Mouse (Mus musculus) limb, embryonic 11.5 days (tissue): ENCODE results near the gene Exosc1. TPM values are rescaled to one million over a fixed set of nuclear protein-coding genes. Genes with fewer than 3 reads are reported as not detected.

Experiments
- polyA plus RNA-seq: library from polyadenylated mRNA; unstranded; fragments of >200 nt; fragmentation: Nextera tagmentation; extraction: Ambion mirVana; gene quantifications from 2 replicates; pipeline ENCODE4 v1.2.1, GENCODE M21; 2014

The Exosc1 gene
- polyA plus RNA-seq, 1 experiment from 2014 or later = 86.2 TPM

Other genes with a start within 250 kb of the Exosc1 start
- 1.0 and 1.1 TPM in 2 replicates for gene Slit1, start 189.8 kb downstream of the Exosc1 start, polyA plus RNA-seq
- 43.6 and 44.1 TPM in 2 replicates for gene Arhgap19, start 131.4 kb downstream of the Exosc1 start, polyA plus RNA-seq
- gene Frat1, start 103.5 kb downstream of the Exosc1 start, polyA plus RNA-seq = 3.9 and 5.2 TPM in 2 replicates
- 2.4 and 2.7 TPM in 2 replicates for gene Frat2, start 85.3 kb downstream of the Exosc1 start, polyA plus RNA-seq
- 16.1 and 18.4 TPM in 2 replicates for gene Rrp12, start 37.2 kb downstream of the Exosc1 start, polyA plus RNA-seq
- 820 and 869 TPM in 2 replicates for gene Pgam1, start 21.5 kb downstream of the Exosc1 start, polyA plus RNA-seq
- 69.3 and 72.1 TPM in 2 replicates for gene Zdhhc16, start 57 bp upstream of the Exosc1 start, polyA plus RNA-seq
- 40.1 and 50.5 TPM in 2 replicates for gene Mms19, start 47.7 kb upstream of the Exosc1 start, polyA plus RNA-seq
- gene Ubtd1, start 48.3 kb upstream of the Exosc1 start, polyA plus RNA-seq = 10.1 and 10.6 TPM in 2 replicates
- 0.31 and 0.92 TPM in 2 replicates for gene Ankrd2, start 102.6 kb upstream of the Exosc1 start, polyA plus RNA-seq
- gene Hoga1, start 112.2 kb upstream of the Exosc1 start, polyA plus RNA-seq = 1.1 and 1.4 TPM in 2 replicates
- not detected in 2 replicates for gene 4933411K16Rik, start 118.8 kb upstream of the Exosc1 start, polyA plus RNA-seq
- 42.2 and 46.2 TPM in 2 replicates for gene Morn4, start 152.9 kb upstream of the Exosc1 start, polyA plus RNA-seq
- gene Pi4k2a, start 157.0 kb upstream of the Exosc1 start, polyA plus RNA-seq = 28.4 and 29.4 TPM in 2 replicates
- gene Avpi1, start 195.6 kb upstream of the Exosc1 start, polyA plus RNA-seq = 24.1 and 26.0 TPM in 2 replicates
- 12.3 and 16.6 TPM in 2 replicates for gene Marveld1, start 214.0 kb upstream of the Exosc1 start, polyA plus RNA-seq
- 11.7 and 12.6 TPM in 2 replicates for gene Zfyve27, start 230.5 kb upstream of the Exosc1 start, polyA plus RNA-seq